Mouse (Mus musculus): Measurements from ENCODE around the gene C2cd2l.

GRCm38 (mm10) chr9:44319105-44319886 lies 789 bp downstream of the C2cd2l start:
- TF ChIP-seq CTCF (IDR thresholded peaks at IDR 0.05; ENCODE audit: insufficient read depth, low read length) (no peak), POLR2A (IDR thresholded peaks at IDR 0.05; ENCODE audit: borderline replicate concordance, extremely low read depth, low read depth, low read length) (no peak)

All from lung, adult 2 months (tissue).